Mouse (Mus musculus) neural tube, embryonic 10.5 days (tissue): ENCODE measurements around the gene Artn.
A peak's percentile ranks its signal among the peaks of the same experiment; 100 is the strongest.

Experiments
- DNase-seq: peaks from one replicate; pipeline ENCODE4 v3.0.0-alpha.2; 2017; ENCODE audit warnings: low spot score; ENCODE audit errors: extremely low spot score

Artn gene

DNA sequence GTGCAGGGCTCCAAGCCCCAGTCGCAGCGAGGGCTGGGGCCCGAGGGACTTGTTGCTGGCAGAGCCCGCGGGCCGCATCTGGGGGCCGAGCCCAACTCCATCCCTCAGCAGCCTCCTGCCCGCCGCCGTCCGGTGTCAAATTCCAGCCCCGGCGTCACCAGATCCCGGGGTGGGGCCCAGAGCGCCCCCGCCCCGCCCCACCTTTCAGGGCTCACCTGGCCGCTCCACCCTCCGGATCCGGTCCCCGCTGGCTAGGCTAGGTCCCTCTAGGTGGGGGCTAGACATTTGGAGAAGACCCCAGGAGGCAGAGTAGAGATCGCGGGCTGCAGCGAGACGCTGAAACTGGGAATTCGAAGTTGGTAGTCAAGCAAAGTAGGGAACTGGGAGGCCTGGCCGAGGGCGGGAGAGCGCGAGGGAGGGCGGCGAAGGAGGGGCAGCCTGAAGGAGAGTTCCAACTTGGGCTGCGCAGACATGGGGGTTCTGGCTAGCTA lies at the start of gene Artn:
Gene Artn, minus strand, starts transcription at position 373 of the 491 bp plus-strand sequence.
- peak; percentile 72 for DNase-seq

DNA sequence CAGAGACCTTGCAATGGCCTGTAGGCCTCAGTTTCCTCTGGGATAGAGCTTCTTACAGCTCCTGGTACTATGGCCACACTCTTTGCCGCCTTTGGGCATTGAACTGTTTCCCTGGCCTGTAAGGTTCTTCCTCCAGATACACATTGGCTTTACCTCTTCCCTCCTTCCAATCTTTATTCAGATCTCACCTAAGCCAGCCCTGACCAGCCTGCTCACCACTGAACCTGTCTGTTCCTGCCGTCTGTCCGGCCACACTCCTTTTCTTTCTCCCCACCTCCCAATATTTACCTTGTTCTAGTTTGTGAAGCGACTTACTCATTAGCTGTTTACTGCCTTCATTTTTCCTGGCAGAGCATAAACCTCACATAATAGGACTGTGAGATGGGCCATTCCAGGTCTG lies 49.6 kb upstream of the Artn start:
- no peak for DNase-seq

DNA sequence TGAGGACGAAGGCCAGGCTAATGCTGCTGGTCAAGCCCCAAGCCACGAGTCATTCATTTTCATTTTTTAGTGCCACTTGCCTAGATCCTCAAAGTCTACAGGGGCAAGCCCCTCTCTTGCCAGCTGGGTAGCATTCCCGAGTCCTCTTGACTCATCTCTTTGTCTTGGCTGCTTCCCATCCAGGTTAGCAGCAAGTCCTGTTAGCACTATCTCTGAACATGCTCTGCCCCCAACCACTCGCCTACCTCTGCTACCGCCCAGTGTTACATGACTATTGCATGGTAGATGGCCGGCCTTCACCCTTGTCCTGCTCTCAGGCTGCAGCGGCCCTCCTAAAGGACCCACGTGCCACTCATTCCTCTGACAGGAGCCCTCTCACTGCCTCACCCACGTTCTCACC lies 48.7 kb upstream of the Artn start:
- no peak for DNase-seq

DNA sequence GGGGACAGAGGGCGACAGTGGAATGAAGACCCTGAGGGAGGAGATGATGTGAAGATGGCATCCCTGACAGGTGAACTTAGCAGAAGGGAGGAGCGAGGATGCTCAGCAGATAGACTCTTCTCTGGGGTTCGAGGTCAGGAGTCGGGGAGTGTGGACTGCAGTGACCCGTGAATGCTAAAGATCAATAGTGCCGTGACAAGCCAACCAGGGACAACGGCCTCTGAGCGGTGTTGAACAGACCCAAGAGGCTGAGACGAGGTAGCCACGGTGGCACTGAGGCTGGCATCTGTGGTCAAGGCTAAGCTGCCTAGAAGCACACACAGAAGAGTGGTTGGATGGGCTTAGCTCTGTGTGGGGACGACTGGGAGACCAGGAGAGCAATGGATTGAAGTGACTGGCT lies 48.3 kb upstream of the Artn start:
- DNase-seq, result no peak

DNA sequence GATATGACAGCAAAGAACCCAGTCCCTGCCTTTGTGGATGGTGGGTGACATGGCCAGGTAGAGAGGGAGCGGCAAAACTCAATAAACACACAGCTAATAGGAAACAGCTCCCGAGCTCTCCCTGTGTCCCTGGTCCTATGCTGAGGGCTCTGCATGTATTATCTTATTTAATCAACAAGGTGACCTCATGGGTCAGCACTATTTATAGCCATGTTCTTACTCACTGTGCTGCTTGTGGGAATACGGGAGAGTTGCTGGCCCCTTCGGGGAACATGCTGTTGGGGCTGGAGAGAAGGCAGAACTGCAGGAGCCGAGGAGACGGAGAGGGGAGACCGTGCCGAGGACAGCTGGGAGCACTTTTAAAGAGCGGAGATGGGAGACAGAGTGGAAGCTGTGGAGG lies 47.8 kb upstream of the Artn start:
- no peak for DNase-seq

DNA sequence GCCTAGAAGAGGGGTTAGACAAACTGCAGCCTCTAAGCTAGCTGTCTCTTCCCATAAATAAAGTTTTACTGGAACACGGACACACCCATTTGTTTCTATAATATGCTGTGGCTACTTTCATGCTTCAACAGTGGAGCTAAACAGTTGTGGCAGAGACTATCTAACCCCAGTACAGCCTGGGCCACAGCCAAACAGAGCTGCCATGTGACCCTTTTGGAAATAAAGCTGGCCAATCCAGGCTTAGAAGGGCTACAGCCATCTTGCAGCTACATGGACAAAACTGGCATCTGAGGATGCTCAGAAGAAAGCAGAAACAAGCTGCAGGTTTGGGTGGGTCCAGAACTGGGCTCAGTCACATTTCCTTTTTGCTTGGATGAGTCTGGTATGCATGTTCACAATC lies 46.3 kb upstream of the Artn start:
- no peak for DNase-seq

DNA sequence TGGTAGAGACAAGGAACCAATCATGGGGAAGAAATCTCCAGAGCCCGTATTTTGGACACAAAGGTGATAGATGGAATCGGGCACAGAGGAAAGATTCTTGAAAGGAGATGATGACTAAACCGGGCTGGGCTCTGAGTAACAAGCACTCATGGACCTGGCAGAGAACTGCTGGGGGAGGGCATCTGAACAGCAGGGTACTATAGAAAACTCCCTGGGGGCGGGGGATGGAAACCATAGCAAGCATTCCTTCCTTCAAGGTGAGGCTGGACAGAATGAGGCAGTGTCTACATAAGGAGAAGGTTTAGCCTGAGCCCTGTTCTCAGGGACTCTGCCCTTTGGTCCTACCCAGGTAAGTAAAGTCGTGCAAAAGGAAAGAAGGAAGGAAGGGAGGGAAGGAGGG lies 45.2 kb upstream of the Artn start:
- DNase-seq, result no peak

DNA sequence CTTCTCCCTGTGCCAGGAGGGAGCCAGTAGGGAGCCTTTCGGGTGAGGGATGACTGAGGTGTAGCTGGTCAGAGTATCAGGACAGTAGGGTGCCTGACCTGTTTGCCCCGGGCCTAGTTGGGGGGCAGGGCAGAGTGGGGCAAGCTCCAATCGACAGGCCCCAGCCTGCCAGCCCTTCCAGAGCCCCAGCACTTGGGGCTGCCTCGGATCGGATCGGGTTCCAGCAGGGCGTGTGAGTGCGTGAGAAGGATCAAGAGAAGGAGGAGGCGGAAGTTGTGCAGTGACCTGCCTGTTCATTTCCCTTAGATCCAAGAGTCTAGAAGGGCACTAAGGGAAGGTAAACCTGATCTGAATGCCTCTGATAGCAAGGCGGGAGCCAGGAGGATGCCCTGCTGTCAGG lies 43.4 kb upstream of the Artn start:
- DNase-seq, result no peak

DNA sequence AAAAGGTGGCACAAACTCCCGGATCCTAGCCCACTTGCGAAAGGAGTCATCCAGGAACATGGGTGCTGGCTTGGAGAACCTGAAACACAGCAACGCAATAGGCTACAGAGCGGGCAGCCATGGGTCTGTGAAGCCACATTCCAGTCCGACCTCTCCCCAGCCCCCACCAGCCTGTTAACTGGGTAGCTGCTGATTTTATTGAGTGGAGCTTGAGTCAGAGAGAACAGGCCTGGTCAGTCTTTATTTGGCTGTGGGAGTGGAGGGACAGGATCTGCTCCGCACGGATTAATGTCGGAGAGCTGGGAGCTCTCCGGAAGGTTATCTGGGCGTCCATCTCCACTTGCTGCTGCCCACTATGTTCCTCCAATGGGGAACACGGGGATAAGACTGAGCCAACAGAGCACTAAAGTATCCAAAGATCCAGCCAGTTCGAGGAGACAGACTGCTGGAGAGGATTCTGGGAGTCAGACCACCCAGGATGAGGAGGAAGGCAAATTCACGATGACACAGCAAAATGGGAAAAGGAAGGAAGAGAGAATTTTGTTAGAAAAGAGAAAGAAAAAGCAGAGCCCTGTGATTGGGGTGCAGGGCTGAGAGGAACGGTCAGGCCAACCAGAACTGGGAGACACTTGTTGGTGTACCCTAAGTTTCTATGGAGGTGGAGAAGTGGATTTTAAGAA lies 34.9 kb upstream of the Artn start:
- DNase-seq, result no peak

DNA sequence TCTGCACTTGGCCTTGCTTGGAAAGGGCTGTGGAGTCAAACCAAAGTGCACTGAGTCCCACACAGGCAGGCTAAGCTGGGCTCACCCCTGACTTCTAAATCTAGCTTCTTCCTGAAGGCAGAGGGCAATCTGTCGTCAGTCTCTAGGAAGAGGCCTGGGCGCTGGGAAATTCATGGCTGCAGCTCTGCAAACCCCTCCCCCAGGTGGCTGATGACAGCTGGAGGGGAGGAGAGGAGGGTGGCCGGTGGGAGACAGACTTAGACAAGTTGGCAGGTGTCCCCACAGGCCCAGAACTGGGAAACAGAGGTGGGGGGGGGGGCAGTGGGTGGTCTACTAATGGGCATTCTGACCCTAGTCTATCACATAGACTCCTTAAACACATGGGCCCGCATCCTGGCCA lies 27.9 kb upstream of the Artn start:
- no peak for DNase-seq

DNA sequence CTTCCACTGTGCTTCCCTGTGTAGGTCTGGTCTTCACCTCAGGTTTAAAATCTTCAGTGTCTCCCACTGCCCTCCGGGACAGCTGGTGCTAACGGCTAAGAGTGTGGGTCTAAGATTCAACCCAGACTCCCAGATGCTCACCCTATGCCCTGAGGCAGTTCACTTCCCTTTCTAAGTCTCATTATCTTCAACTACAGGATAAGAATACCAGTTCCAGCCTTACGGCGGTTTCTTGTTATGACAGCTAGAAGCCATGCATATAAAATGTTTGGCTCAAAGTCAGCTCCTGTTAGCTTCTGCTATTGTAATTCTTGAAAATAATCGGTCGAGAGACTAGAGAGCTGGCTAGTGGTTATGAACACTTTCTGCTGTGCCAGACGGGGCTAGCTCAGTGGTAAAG lies 17.9 kb upstream of the Artn start:
- no peak for DNase-seq

DNA sequence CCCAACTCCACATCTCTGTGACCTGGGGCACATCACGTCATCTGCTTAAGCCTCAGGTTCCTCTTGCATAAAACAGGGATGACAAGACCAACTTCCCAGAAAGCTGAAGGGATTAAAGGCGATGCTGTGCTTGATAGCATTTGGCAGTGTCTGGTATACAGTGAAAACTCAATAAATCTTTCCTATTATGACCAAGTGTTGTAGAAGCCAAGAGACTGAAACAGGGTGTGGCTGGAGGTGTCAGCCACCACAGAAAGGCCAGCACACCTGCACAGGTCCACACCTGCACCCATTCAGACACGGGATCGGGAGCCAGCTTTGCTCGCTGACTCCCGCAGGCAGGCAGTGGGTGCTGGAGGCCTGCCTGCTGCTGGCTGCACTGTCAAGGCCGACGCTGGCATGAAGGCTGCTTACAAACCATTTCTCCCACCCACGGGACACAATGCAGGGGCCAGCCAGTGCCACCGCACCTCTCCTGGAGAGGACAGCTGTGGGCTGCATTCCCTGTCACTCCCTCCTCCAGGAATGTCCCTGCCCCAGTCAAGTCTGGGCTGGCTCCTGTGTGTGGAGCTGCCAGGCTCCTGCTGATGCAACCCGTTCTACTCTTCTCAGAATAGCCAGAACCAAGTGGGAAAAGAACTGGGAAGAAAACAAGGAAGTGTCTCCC lies 17.2 kb upstream of the Artn start:
- DNase-seq, result no peak

DNA sequence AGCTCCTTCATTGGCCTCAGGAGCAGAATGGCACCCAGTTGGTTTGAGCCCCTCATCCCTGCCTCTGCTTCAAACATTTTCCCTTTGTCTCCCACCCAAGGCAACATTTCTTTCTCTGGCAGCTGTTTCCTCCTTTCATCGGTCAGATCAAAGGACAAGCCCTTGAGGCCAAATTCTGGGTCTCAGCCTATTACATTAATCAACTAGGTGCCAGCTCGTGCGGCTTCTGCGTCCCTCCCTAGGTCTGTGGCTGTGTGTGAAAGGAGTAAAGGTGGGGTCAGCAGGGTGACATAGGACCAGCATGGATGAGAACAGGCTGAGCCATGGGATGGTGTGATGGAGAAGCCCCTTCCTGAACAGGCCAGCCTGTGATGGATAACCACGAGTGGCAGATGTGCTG lies 13.8 kb upstream of the Artn start:
- DNase-seq, result peak; percentile 56

DNA sequence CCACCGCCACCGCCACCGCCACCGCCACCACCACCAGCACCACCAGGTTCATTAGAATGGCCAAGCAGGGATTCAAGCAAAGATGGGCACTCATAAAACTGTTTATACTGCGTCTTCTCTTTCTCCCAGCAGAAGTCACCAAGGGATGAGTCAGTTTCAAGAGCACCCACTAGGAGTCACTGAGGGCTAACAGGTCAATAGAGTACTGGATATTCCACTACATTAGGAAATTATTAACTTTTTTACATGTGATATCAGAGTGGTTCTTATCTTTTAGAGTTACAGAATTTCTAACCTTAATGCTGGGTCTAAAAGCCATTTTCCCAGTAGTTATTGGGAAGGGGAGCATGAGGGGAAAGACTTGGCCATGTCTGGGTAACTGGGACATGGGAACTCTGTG lies 7.4 kb upstream of the Artn start:
- no peak for DNase-seq

DNA sequence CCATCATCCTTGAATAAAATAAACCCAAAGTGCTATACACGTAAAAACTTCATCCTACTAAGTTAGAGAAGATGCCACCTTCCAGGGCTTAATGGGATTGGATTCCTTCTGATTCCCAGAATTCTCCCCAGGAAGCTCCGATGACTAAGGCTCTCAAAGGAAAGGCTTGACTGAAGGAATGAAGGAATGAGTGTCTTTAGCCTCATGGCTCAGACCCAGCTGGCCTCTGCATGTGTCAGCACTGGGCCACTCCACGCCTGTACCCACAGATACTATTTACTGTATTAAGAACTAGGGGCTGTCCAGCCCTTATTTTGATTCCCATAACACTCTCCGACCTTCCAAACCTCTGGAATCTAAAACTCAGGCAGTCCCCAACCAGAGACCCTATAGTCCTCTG lies 4.5 kb upstream of the Artn start:
- no peak for DNase-seq

DNA sequence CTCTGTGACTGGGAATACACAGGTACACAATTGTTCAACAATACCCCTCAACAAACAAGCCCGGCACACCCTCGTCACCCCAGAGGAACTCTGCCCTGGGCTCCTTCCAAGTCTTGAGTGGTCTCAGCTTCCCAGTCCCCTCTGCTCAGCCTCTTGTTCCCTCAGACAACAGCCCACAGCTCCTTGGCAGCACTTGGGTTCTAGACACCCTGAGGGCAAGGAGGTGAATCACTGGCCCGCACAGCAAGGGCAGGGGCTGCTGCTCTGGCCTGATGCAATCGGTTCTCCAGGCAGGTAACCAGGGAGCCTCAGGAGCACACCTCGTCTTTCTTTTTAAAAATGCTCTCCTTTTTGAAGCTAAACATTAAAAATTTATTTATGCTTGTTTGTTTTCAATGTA lies 3.7 kb upstream of the Artn start:
- DNase-seq, result no peak

DNA sequence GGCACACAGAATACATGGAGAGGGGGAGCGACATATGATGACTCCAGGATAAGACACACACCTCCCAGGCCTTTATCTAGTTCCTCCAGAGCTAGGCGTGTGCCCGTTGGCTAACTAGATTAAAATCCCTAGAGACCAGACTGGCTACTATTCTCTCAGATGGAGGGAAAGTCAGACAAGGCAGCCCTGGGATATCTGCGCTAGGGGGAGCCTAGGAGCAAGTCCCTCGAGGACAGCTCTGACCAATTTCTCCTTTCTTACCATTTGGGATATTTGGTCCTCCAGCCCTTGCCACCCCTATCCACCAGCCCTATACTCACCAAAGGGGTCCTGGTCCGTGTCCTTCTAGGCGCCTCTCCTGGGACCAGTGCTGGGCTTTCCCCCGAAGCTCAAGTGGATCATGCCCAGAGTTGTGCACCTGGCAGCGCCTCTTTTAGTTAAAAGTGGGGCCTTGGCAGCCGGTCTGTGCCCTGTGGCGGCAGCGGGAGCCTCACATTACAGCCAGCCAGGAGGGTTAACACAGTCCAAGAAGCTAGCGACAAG lies 793 bp downstream of the Artn start:
- no peak for DNase-seq

DNA sequence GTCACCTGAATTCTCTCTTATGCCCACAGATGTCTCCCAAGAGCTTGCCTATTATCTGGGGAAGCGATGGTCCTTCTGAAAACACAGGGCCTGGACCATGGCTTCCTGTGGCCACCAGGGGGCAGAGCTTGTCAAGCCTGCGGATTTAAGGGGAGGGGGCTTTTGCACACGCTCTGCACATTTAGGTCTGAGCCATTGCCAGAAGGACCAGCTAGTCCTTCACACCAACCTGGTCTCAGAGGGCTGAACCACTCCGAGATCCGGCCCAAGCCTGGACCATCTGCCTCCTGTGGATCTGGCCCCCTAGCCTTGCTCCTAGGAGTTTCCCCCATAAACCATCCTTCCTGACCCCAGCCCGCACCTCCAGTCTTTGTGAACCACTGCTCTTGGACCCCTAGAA lies 1.3 kb downstream of the Artn start:
- DNase-seq, result peak; percentile 85

DNA sequence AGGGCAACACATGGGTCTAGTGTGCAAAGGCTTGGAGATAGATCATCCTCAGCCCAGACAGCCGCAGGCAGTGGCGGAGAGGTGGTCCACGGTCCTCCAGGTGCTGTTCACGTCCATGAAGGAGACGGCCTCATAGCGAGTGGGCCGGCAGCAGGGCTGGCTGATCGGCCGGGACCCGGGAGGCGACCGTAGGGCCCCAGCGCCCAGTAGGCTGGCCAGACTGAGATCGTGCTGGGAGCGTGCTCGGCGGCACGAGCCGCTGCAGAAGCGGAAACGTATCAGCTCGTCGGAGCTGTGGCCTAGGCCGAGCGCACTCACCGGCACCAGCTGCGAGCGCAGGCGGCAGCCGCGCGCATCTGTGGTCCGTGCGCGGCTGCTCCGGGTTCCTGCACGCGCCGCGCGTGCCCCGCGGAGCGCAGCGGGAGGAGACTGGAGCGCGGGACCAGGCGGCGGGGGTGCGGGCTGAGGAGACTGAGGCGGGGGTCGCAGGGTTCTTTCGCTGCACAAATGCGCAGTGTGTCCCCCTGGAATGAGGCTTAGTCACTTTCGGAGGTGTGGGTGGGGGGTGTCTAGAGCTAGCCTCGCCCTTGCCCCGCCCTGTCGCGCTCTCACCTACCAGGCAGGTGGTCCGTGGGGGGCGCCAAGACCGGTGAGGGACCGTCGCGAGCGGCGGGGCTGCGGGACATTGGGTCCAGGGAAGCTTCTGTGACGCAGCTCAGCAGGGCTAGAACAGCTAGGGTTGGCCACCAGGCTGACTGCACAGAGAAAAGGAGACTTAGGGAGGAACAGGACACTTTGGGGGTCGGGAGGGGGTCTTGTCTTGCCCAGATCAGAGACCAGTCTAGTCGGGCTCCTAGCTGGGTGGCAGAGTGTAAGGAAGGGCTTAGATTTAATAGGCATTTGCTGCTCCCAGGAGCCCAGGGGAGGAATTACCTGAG lies 2.7 kb downstream of the Artn start:
- DNase-seq, result peak; percentile 60

DNA sequence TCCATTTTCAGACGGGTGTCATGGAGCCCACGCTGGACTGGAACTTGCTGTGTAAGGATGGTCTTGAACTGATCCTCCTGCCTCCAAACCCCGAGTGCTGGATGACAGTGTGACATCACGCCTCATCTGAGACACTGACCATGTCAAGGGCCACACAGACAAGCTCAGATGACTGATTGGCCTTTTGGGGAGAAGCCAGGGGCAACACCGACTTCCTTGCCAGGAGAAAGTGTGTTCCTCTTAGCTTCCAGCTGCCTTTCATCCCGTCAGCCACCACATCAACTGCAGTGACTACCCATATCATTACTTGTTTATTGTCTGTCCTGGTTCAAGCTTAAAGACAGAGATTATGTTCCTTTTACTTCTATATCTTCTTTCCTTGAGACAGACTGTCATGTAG lies 4.6 kb downstream of the Artn start:
- no peak for DNase-seq

DNA sequence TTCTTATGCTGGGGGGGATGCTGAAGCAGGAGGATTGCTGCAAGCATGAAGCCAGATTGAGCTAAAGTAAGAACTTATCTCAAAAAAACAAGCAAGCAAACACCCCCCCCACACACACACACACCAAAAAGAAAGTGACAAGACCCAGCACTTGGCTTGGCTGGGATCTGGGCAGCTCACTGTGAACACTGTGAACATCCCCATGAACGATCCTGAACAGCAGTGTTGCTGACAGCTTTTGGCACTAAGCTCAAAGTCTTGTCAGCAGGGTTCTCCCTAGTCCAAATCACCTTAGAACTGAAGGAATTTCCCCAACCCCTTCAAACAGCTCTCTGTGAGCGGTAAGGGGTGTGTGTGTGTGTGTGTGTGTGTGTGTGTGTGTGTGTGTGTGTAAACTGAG lies 6.1 kb downstream of the Artn start:
- DNase-seq, result no peak

DNA sequence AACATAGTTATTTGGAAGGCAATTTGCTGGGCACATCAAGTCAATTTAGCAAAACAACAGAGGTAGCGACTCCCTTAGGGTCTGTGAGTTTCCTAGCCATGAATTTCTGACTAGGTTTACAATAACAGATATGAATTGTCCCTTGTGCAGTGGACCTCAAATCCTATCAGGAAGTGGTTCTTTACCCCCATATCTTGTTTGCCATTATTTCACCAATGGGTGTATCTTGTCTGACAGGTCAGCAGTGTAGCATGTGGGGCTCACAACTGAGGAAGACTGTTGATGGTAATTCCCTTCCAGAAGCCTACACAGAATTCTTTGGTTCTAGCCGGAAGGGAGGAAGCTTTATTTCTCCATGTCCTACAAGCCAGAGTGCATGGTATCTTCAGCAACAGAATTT lies 8.2 kb downstream of the Artn start:
- DNase-seq, result no peak
